Mouse (Mus musculus) bone marrow, adult 2 months (tissue): Measurements from ENCODE around the gene Mex3d. TPM values are rescaled to one million over a fixed set of nuclear protein-coding genes. Genes with fewer than 3 reads are reported as not detected.

ENCODE experiments used
- H3K27ac ChIP-seq: fragments of 200-500 bp; 2 replicates; pipeline ENCODE4 v1.5.1; 2012; ENCODE audit warnings: low read depth, mild to moderate bottlenecking, control low read depth, inconsistent platforms, low read length; ENCODE audit not compliant: control insufficient read depth, poor library complexity, insufficient read depth
- H3K4me1 ChIP-seq: fragments of 200-500 bp; 2 replicates; pipeline ENCODE4 v1.6.1; 2011; ENCODE audit warnings: low read length; ENCODE audit not compliant: control insufficient read depth, insufficient read depth
- H3K4me3 ChIP-seq: fragments of 200-500 bp; replicated peaks from 2 replicates; pipeline ENCODE3; 2011; ENCODE audit warnings: mild to moderate bottlenecking, low read depth, low read length, control low read depth; ENCODE audit not compliant: control insufficient read depth
- CTCF ChIP-seq: fragments of 200-500 bp; IDR thresholded peaks from 2 replicates; pipeline ENCODE4 v1.5.1; 2011; ENCODE audit warnings: low read length, control low read depth; ENCODE audit not compliant: control insufficient read depth, insufficient read depth
- POLR2A ChIP-seq: fragments of 200-500 bp; IDR thresholded peaks from 2 replicates; pipeline ENCODE4 v1.6.1; 2011; ENCODE audit warnings: low read depth, mild to moderate bottlenecking, control low read depth, low read length, borderline replicate concordance; ENCODE audit not compliant: control insufficient read depth
- WGBS: fragments of 180-500 bp; shearing (Covaris S2); methylation state at CpG from one replicate; pipeline ENCODE4 v1.1.7; 2018; 5-methylcytosine and 5-hydroxymethylcytosine counted together
- polyA plus RNA-seq: library from polyadenylated mRNA; stranded (reverse); fragments of >200 nt; gene quantifications from 2 replicates; pipeline ENCODE4 v1.2.4, GENCODE M21; 2011; ENCODE audit warnings: low replicate concordance; ENCODE audit not compliant: missing spikeins, insufficient read depth, insufficient read length

Gene Mex3d
- polyA plus RNA-seq, 1 experiment: 1.7 TPM

DNA sequence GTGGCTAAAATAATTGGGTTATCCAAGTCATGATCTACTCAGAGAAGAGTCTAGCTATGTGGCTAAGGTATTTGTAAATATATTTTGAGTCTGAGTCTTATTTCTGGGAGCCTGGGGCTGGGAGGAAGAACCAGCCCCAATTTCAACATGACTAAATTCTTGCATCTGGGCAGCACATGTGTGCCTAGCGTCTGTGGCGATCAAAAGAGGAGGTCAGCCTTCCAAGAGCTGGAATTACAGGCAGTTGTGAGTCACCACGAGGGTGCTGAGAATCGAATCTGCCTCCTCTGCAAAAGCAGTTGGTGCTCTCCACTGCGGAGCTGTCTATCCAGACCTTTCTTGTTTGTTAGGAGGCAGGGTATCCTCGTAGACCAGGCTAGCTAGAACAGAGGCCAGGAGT lies 21.7 kb downstream of the Mex3d start:
- H3K27ac ChIP-seq: no peak overlapping the region
- no peak for TF ChIP-seq CTCF
- TF ChIP-seq POLR2A: no peak
- H3K4me1 ChIP-seq: no peaks in the 10 kb centered on the region
- no peak overlapping the region for H3K4me3 ChIP-seq
- 58% methylated on average over 6 of the region's 6 CpGs for WGBS

GRCm38 (mm10) chr10:80363734-80364133 lies 23.7 kb downstream of the Mex3d start:
- no peak for TF ChIP-seq CTCF
- TF ChIP-seq POLR2A: no peak
- Histone ChIP-seq H3K27ac (no peak overlapping the region), H3K4me3 (no peak overlapping the region), H3K4me1 (no peaks in the 10 kb centered on the region)
- WGBS: 53% methylated on average over 6 of the region's 6 CpGs

DNA sequence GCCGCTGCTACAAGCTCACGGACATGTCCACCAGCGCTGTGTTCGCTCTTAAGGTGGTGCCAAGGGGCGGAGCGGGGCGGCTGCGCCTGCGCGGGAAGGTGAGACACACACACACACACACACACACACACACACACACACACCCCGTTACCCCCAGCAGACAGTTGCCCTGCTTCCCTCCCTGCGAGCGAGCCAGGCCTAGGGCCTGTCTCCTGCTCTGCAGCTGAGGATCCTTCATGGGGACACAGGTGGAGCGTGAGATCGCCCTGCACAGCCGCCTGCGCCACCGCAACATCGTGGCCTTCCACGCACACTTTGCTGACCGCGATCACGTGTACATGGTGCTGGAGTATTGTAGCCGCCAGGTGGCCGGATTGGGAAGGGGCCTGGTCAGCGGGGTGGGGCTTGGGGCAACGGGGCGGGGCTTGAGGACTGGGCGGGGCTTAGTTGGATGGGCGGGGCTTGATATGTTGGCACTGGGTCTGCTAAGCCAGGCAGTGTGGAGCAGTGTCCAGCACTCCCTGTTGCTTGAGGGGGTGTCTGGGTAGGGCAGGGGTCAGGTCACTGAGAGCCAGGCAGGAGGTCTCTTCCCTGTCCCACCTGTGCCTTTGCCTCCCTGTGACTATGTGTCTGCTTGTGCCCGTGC lies 29.3 kb downstream of the Mex3d start:
- no peak for TF ChIP-seq POLR2A
- TF ChIP-seq CTCF: no peak
- WGBS: 6% methylated on average over 31 of the region's 31 CpGs
- no peaks in the 10 kb centered on the region for H3K4me1 ChIP-seq
- no peak overlapping the region for H3K27ac ChIP-seq
- no peak overlapping the region for H3K4me3 ChIP-seq

DNA sequence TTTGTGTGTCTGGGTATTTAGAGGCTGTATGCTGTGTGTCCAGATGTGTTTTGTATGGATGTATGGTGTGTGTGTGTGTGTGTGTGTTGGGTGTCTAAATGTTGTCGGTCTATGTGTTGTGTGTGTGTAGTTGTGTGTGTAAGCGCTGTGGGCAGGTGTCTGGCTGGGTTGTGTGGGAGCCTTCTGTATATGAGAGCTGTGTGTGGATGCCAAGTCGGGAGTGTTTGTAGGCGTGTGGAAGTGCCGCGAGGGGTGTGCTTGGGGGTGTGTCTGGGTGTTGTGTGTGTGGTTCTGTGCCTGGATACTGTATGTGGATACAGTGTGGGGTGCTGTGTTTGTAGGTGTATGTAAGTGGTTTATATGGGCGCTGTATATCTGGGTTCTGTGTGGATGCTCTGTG lies 30.1 kb downstream of the Mex3d start:
- Histone ChIP-seq H3K4me3 (no peak overlapping the region), H3K27ac (no peak overlapping the region), H3K4me1 (no peaks in the 10 kb centered on the region)
- TF ChIP-seq POLR2A: no peak
- no peak for TF ChIP-seq CTCF
- WGBS: 27% methylated on average over 7 of the region's 7 CpGs

DNA sequence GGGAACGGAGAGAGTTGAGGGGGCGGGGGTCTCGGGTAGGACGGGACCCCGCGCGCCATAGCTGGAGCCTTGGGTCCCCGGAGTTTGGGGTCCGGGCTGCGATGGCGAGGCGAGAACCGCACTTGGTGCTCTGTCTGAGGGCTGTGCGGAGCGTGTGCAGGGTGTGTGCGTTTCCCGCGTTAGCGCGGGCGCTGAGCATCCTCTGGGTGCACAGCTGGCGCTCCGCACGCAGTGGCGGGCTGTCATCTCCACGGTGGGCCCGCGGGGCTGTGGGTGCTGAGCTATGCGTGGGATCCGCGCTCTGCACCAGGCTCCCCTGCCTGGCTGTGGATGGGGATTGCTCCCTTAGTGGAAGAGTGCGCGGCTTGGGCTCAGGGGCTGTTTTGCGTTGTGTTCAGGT lies 30.7 kb downstream of the Mex3d start:
- Histone ChIP-seq H3K4me3 (no peak overlapping the region), H3K27ac (no peak overlapping the region), H3K4me1 (no peaks in the 10 kb centered on the region)
- WGBS: 6% methylated on average over 34 of the region's 34 CpGs
- TF ChIP-seq CTCF (no peak), POLR2A (no peak)

DNA sequence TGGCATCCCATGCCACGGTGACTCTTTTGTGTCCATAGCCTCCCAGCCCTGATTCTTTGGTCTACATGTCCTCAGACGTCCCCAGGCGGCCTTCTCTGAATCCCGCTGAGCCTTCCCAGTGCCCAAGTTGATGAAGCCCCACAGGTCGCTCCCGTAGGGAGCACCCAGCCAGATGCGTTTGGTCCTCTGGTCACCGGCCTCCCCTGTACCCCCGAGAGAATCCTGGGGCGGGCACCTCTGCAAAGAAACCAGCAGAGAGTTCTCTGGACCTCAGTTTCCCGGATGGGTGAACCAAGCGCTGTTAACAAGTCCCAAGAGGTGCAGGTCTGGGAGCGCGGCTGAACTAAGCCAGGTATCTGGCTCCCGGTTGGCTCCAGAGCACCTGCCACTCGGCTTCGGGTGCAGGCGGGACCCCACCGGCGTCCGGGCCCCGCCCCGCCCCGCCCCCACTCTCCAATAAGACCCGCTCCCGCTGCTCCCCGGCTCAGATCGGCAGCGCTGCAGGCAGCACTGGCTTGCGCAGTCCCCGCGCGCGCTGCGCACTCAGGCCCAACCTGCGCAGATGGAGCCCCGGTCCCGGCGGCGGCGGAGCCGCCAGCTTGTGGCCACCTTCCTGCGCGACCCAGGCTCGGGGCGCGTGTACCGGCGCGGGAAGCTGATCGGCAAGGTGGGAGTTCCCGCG lies 31.3 kb downstream of the Mex3d start, which contains the start of gene Plk5:
Plk5 (plus strand) TSS at position 459 of the 682 bp plus-strand sequence.
- no peaks in the 10 kb centered on the region for H3K4me1 ChIP-seq
- WGBS: 2% methylated on average over 53 of the region's 53 CpGs
- no peak within 1 kb of the TSS; the same call in 1 of the 2 replicates for H3K27ac ChIP-seq
- TF ChIP-seq POLR2A (no peak), CTCF (no peak)
- H3K4me3 ChIP-seq: no peak within 1 kb of the TSS

DNA sequence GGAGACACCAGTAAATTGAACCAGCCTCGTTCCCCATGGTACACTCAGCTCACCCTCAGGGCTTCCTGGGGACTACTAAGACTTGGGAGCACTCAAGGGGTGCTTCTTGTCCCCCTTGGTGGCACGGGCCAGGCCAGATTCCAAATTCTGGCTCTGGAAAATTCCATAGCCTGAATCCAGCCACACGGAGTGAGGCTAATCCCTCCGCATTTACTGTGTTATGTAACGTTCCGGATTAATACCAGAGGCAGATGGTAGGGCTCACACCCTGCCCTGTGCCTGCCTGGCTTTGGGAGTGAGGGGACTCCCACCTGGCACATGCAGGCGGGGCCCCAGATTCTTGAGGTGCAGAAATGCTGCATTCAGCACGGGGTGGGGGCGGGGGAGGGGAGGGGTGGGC lies 32.0 kb downstream of the Mex3d start:
- Histone ChIP-seq H3K4me3 (no peak overlapping the region), H3K4me1 (no peaks in the 10 kb centered on the region), H3K27ac (no peak overlapping the region; the same call in 1 of the 2 replicates)
- whole genome bisulfite sequencing: 35% methylated on average over 9 of the region's 9 CpGs
- TF ChIP-seq POLR2A: no peak
- no peak for TF ChIP-seq CTCF

- Histone ChIP-seq H3K4me1 (peaks cover 1% of the 10 kb centered on the region; the same call in 1 of the 2 replicates), H3K4me3 (no peak overlapping the region), H3K27ac (no peak overlapping the region)
- no peak for TF ChIP-seq POLR2A
- 31% methylated on average over 8 of the region's 8 CpGs for WGBS
Observed at GRCm38 (mm10) chr10:80352727-80353126, 34.7 kb downstream of the Mex3d start.

DNA sequence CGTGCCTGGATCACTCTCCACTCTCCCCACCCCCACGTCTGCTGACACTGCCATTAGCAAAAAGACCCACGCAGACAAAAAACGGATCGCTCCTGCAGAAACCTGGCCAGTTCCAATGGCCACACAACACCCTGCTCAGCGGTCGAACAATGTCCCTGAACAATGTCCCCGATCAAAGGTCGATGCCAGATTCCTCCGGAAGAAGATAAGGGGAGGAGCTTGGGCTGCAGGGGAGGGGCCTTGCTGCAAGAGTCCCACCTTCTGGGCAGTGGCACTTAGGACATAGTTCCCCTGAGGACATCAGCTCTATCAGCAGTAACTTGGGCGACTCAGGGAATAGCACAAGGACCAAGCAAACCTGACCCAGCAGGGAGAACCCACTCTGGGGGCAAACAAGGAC lies 35.6 kb downstream of the Mex3d start:
- Histone ChIP-seq H3K4me3 (no peak overlapping the region), H3K27ac (no peak overlapping the region), H3K4me1 (peaks cover 1% of the 10 kb centered on the region; the same call in 1 of the 2 replicates)
- WGBS: 38% methylated on average over 11 of the region's 11 CpGs
- TF ChIP-seq POLR2A: no peak
- TF ChIP-seq CTCF: no peak
